Mouse (Mus musculus) lung, postnatal 4 days (tissue): ENCODE data around the gene Igf2r.

Source experiments
- DNase-seq, 2 experiments: peaks; one replicate each; pipeline ENCODE4 v3.0.0; 2021

Igf2r gene

GRCm38 (mm10) chr17:12781101-12781500, 11.6 kb upstream of the Igf2r start:
- DNase-seq, result peak; percentile 42 to 70

GRCm38 (mm10) chr17:12780125-12780524, 10.7 kb upstream of the Igf2r start:
- DNase-seq, result peak in 1 of 2 experiments; percentile 49

- DNase-seq, result peak; percentile 43 to 67
These were observed 10.0 kb upstream of the Igf2r start for GRCm38 (mm10) chr17:12779442-12779841.

GRCm38 (mm10) chr17:12773956-12774355, 4.5 kb upstream of the Igf2r start:
- DNase-seq, result no peak

GRCm38 (mm10) chr17:12770500-12770899, 1.0 kb upstream of the Igf2r start:
- no peak for DNase-seq

- no peak for DNase-seq
These were observed 767 bp downstream of the Igf2r start for GRCm38 (mm10) chr17:12768415-12769379.

- no peak for DNase-seq
These were observed 2.1 kb downstream of the Igf2r start for GRCm38 (mm10) chr17:12767294-12767852.

GRCm38 (mm10) chr17:12763412-12763811, 6.1 kb downstream of the Igf2r start:
- DNase-seq, result no peak

GRCm38 (mm10) chr17:12760355-12761146, 8.9 kb downstream of the Igf2r start:
- no peak for DNase-seq

GRCm38 (mm10) chr17:12759646-12760074, 9.8 kb downstream of the Igf2r start:
- peak in 1 of 2 experiments; percentile 66 for DNase-seq

GRCm38 (mm10) chr17:12758701-12759455, 10.6 kb downstream of the Igf2r start:
- no peak for DNase-seq

- peak; percentile 51 to 66 for DNase-seq
These were observed 11.5 kb downstream of the Igf2r start for GRCm38 (mm10) chr17:12757990-12758389.

GRCm38 (mm10) chr17:12757161-12757560, 12.3 kb downstream of the Igf2r start:
- no peak for DNase-seq

GRCm38 (mm10) chr17:12755951-12756350, 13.5 kb downstream of the Igf2r start:
- DNase-seq, result no peak

- no peak for DNase-seq
These were observed 14.3 kb downstream of the Igf2r start for GRCm38 (mm10) chr17:12755146-12755545.

- DNase-seq, result no peak
These were observed 15.0 kb downstream of the Igf2r start for GRCm38 (mm10) chr17:12754243-12755007.

- no peak for DNase-seq
These were observed 16.4 kb downstream of the Igf2r start for GRCm38 (mm10) chr17:12753050-12753449.

- DNase-seq, result no peak
These were observed 17.8 kb downstream of the Igf2r start for GRCm38 (mm10) chr17:12751641-12752040.

GRCm38 (mm10) chr17:12751218-12751617, 18.2 kb downstream of the Igf2r start:
- DNase-seq, result peak in 1 of 2 experiments; percentile 48

- no peak for DNase-seq
These were observed 18.8 kb downstream of the Igf2r start for GRCm38 (mm10) chr17:12750591-12751170.
